Mouse (Mus musculus): ENCODE measurements around the gene Kiz.

DNA sequence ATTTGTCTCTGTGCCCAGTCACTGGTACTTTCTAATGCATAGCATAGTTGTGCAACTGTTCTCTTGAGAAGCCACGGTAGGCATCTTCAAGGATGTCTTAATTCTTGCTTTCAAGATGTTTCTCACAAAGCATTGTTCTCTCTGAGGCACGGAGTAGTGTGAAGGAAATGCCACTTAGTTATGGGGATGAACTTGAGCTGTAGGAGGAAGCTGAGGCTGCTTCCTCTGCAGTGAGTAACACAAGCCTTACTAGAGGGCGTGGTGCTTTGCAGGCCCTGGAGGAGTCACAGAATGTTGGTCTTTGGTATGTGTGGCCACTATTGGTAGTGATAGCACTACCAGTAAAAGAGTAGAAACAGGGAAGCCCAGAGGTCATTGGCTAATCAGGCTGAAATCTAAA is 17.0 kb downstream of the Kiz start:
- TF ChIP-seq CTCF (IDR thresholded peaks at IDR 0.05; ENCODE audit: borderline replicate concordance, insufficient read depth, low read depth, low read length) (no peak), POLR2A (IDR thresholded peaks at IDR 0.05; ENCODE audit: borderline replicate concordance, insufficient read depth, low read length) (no peak)

Data from cerebellum, adult 2 months (tissue).